Mouse (Mus musculus) heart, embryonic 13.5 days (tissue): Measurements from ENCODE around the gene Dis3l2. TPM values are rescaled to one million over a fixed set of nuclear protein-coding genes. Genes with fewer than 3 reads are reported as not detected.

Experiments used
- ATAC-seq: fragments of 200-750 bp; cut with Nextera tagmentation; 2 replicates; pipeline ENCODE4 v1.8.0; 2017; ENCODE audit warnings: moderate TSS enrichment; ENCODE audit not compliant: insufficient number of reproducible peaks, low FRiP score, low TSS enrichment; ENCODE audit errors: extremely low read depth
- H3K27ac ChIP-seq: fragments of 300-500 bp; sonication (generic); replicated peaks from 2 replicates; pipeline ENCODE4 v1.5.1; 2015; ENCODE audit warnings: moderate library complexity, mild to moderate bottlenecking, inconsistent platforms
- H3K27me3 ChIP-seq: fragments of 300-500 bp; sonication (generic); replicated peaks from 2 replicates; pipeline ENCODE4 v1.6.1; 2015; ENCODE audit warnings: mild to moderate bottlenecking, inconsistent platforms
- H3K36me3 ChIP-seq: fragments of 300-500 bp; sonication (generic); 2 replicates; pipeline ENCODE4 v1.6.1; 2015; ENCODE audit warnings: mild to moderate bottlenecking, inconsistent platforms
- H3K4me1 ChIP-seq: fragments of 300-500 bp; sonication (generic); 2 replicates; pipeline ENCODE4 v1.6.1; 2015; ENCODE audit warnings: inconsistent platforms
- H3K4me2 ChIP-seq: fragments of 300-500 bp; sonication (generic); 2 replicates; pipeline ENCODE4 v1.6.1; 2015; ENCODE audit warnings: inconsistent platforms, mild to moderate bottlenecking, moderate library complexity
- H3K4me3 ChIP-seq: fragments of 300-500 bp; sonication (generic); 2 replicates; pipeline ENCODE4 v1.5.1; 2015; ENCODE audit warnings: moderate library complexity, mild to moderate bottlenecking, inconsistent platforms
- H3K9ac ChIP-seq: fragments of 300-500 bp; sonication (generic); 2 replicates; pipeline ENCODE4 v1.6.1; 2015; ENCODE audit warnings: inconsistent platforms, mild to moderate bottlenecking, moderate library complexity
- H3K9me3 ChIP-seq: fragments of 300-500 bp; sonication (generic); 2 replicates; pipeline ENCODE4 v1.6.1; 2016; ENCODE audit warnings: inconsistent platforms
- WGBS: fragments of 180-500 bp; shearing (Covaris S2); methylation state at CpG from one replicate; pipeline ENCODE4 v1.1.7; 2015; ENCODE audit warnings: mixed read lengths; 5-methylcytosine and 5-hydroxymethylcytosine counted together
- polyA plus RNA-seq: library from polyadenylated mRNA; unstranded; fragments of >200 nt; fragmentation: Nextera tagmentation; extraction: Ambion mirVana; gene quantifications from 2 replicates; pipeline ENCODE4 v1.2.1, GENCODE M21; 2015

Gene Dis3l2
- polyA plus RNA-seq, 1 experiment from 2014 or later, result 15.0 TPM

- Histone ChIP-seq H3K27me3 (no peaks in the 10 kb centered on the region), H3K4me3 (no peak overlapping the region), H3K9ac (no peak overlapping the region), H3K36me3 (peaks cover 9% of the 10 kb centered on the region; the same call in 1 of the 2 replicates), H3K9me3 (no peaks in the 10 kb centered on the region), H3K4me1 (no peaks in the 10 kb centered on the region), H3K27ac (no peak overlapping the region), H3K4me2 (no peak overlapping the region)
- no peak for ATAC-seq
- WGBS, result 79% methylated on average over 5 of the region's 5 CpGs
Measured at GRCm38 (mm10) chr1:86992849-86993248, 289.2 kb downstream of the Dis3l2 start.

GRCm38 (mm10) chr1:86994023-86994422, 290.4 kb downstream of the Dis3l2 start:
- Histone ChIP-seq H3K9ac (no peak overlapping the region), H3K27me3 (no peaks in the 10 kb centered on the region), H3K36me3 (peaks cover 9% of the 10 kb centered on the region; the same call in 1 of the 2 replicates), H3K4me2 (no peak overlapping the region), H3K4me3 (no peak overlapping the region), H3K9me3 (no peaks in the 10 kb centered on the region), H3K4me1 (no peaks in the 10 kb centered on the region), H3K27ac (no peak overlapping the region)
- no peak for ATAC-seq

GRCm38 (mm10) chr1:86998051-86998450, 294.4 kb downstream of the Dis3l2 start:
- ATAC-seq, result no peak
- H3K27ac ChIP-seq, result no peak overlapping the region
- no peaks in the 10 kb centered on the region for H3K27me3 ChIP-seq
- H3K4me2 ChIP-seq, result no peak overlapping the region
- H3K9ac ChIP-seq, result no peak overlapping the region
- no peaks in the 10 kb centered on the region for H3K36me3 ChIP-seq
- H3K4me3 ChIP-seq, result no peak overlapping the region
- 52% methylated on average over 2 of the region's 2 CpGs for WGBS
- no peaks in the 10 kb centered on the region for H3K4me1 ChIP-seq
- no peaks in the 10 kb centered on the region for H3K9me3 ChIP-seq

- ATAC-seq, result no peak
- H3K27ac ChIP-seq, result no peak overlapping the region
- no peaks in the 10 kb centered on the region for H3K9me3 ChIP-seq
- H3K27me3 ChIP-seq, result no peaks in the 10 kb centered on the region
- H3K9ac ChIP-seq, result no peak overlapping the region
- H3K4me3 ChIP-seq, result no peak overlapping the region
- H3K4me1 ChIP-seq, result peaks cover 2% of the 10 kb centered on the region; the same call in 1 of the 2 replicates
- no peak overlapping the region for H3K4me2 ChIP-seq
- 66% methylated on average over 5 of the region's 5 CpGs for WGBS
- 0 out of 2 replicates have a peak, but pooled peaks cover 4% of the 10 kb centered on the region for H3K36me3 ChIP-seq
Measured at GRCm38 (mm10) chr1:87001365-87001764, 297.8 kb downstream of the Dis3l2 start.

- H3K27me3 ChIP-seq, result no peaks in the 10 kb centered on the region
- WGBS, result 51% methylated on average over 9 of the region's 9 CpGs
- ATAC-seq, result no peak
- H3K27ac ChIP-seq, result no peak overlapping the region
- no peaks in the 10 kb centered on the region for H3K9me3 ChIP-seq
- no peak overlapping the region for H3K4me2 ChIP-seq
- H3K4me1 ChIP-seq, result peaks cover 3% of the 10 kb centered on the region; the same call in 1 of the 2 replicates
- H3K9ac ChIP-seq, result no peak overlapping the region
- H3K4me3 ChIP-seq, result no peak overlapping the region
- H3K36me3 ChIP-seq, result 0 out of 2 replicates have a peak, but pooled peaks cover 4% of the 10 kb centered on the region
Measured at GRCm38 (mm10) chr1:87002545-87003168, 299.0 kb downstream of the Dis3l2 start.

GRCm38 (mm10) chr1:87003169-87003552, 299.6 kb downstream of the Dis3l2 start:
- no peak overlapping the region for H3K9ac ChIP-seq
- H3K4me1 ChIP-seq, result peaks cover 3% of the 10 kb centered on the region; the same call in 1 of the 2 replicates
- 0 out of 2 replicates have a peak, but pooled peaks cover 4% of the 10 kb centered on the region for H3K36me3 ChIP-seq
- no peaks in the 10 kb centered on the region for H3K27me3 ChIP-seq
- H3K9me3 ChIP-seq, result no peaks in the 10 kb centered on the region
- no peak overlapping the region for H3K27ac ChIP-seq
- no peak overlapping the region for H3K4me3 ChIP-seq
- no peak for ATAC-seq
- H3K4me2 ChIP-seq, result no peak overlapping the region
- WGBS, result 52% methylated on average over 2 of the region's 2 CpGs

- 68% methylated on average over 1 of the region's 1 CpGs for WGBS
Measured at GRCm38 (mm10) chr1:87006425-87006824, 302.8 kb downstream of the Dis3l2 start.

GRCm38 (mm10) chr1:87008211-87008610, 304.6 kb downstream of the Dis3l2 start:
- ATAC-seq, result no peak
- Histone ChIP-seq H3K27me3 (no peaks in the 10 kb centered on the region), H3K27ac (no peak overlapping the region), H3K4me2 (no peak overlapping the region), H3K9ac (no peak overlapping the region), H3K36me3 (0 out of 2 replicates have a peak, but pooled peaks cover 4% of the 10 kb centered on the region), H3K4me3 (no peak overlapping the region), H3K4me1 (peaks cover 9% of the 10 kb centered on the region), H3K9me3 (no peaks in the 10 kb centered on the region)
- 4% methylated on average over 1 of the region's 1 CpGs for WGBS

More at GRCm38 (mm10) chr1:87006425-87006824, 302.8 kb downstream of the Dis3l2 start:
- no peaks in the 10 kb centered on the region for H3K9me3 ChIP-seq
- no peak overlapping the region for H3K9ac ChIP-seq
- no peak overlapping the region for H3K27ac ChIP-seq
- no peak overlapping the region for H3K4me2 ChIP-seq
- no peaks in the 10 kb centered on the region for H3K27me3 ChIP-seq
- H3K4me1 ChIP-seq, result peaks cover 3% of the 10 kb centered on the region; the same call in 1 of the 2 replicates
- H3K4me3 ChIP-seq, result no peak overlapping the region
- 0 out of 2 replicates have a peak, but pooled peaks cover 4% of the 10 kb centered on the region for H3K36me3 ChIP-seq
- no peak for ATAC-seq

- no peak overlapping the region for H3K4me3 ChIP-seq
- H3K27me3 ChIP-seq, result no peaks in the 10 kb centered on the region
- no peak overlapping the region for H3K27ac ChIP-seq
- H3K36me3 ChIP-seq, result 0 out of 2 replicates have a peak, but pooled peaks cover 4% of the 10 kb centered on the region
- 73% methylated on average over 3 of the region's 3 CpGs for WGBS
- peaks cover 9% of the 10 kb centered on the region for H3K4me1 ChIP-seq
- no peak overlapping the region for H3K4me2 ChIP-seq
- no peaks in the 10 kb centered on the region for H3K9me3 ChIP-seq
- ATAC-seq, result no peak
- H3K9ac ChIP-seq, result no peak overlapping the region
Measured at GRCm38 (mm10) chr1:87009156-87009555, 305.5 kb downstream of the Dis3l2 start.

- H3K27ac ChIP-seq, result peak overlapping the region; percentile 15; the same call in 1 of the 2 replicates
- H3K36me3 ChIP-seq, result no peaks in the 10 kb centered on the region
- H3K9me3 ChIP-seq, result no peaks in the 10 kb centered on the region
- H3K4me1 ChIP-seq, result peaks cover 9% of the 10 kb centered on the region
- no peak overlapping the region for H3K4me3 ChIP-seq
- no peaks in the 10 kb centered on the region for H3K27me3 ChIP-seq
- no peak overlapping the region for H3K4me2 ChIP-seq
- WGBS, result 57% methylated on average over 12 of the region's 12 CpGs
- H3K9ac ChIP-seq, result no peak overlapping the region
- no peak for ATAC-seq
Measured at GRCm38 (mm10) chr1:87010629-87011330, 307.2 kb downstream of the Dis3l2 start.

GRCm38 (mm10) chr1:87011718-87012117, 308.1 kb downstream of the Dis3l2 start:
- WGBS, result 64% methylated on average over 3 of the region's 3 CpGs

More at GRCm38 (mm10) chr1:87011718-87012117, 308.1 kb downstream of the Dis3l2 start:
- H3K36me3 ChIP-seq, result no peaks in the 10 kb centered on the region
- 0 out of 2 replicates have a peak overlapping the region, but pooled peaks have one; percentile 12 for H3K27ac ChIP-seq
- ATAC-seq, result no peak
- peaks cover 7% of the 10 kb centered on the region for H3K4me1 ChIP-seq
- H3K9me3 ChIP-seq, result no peaks in the 10 kb centered on the region
- H3K9ac ChIP-seq, result no peak overlapping the region
- no peak overlapping the region for H3K4me2 ChIP-seq
- H3K4me3 ChIP-seq, result no peak overlapping the region
- no peaks in the 10 kb centered on the region for H3K27me3 ChIP-seq
